Comparison of ENCODE assay signal across 20 mouse cellular contexts in genomic region chr6:134443925-134444324, GRCm38 (mm10). TPM values are rescaled to one million over a fixed set of nuclear protein-coding genes. Genes with fewer than 3 reads are reported as not detected.
DNase-seq lines count a peak whose midpoint lies in the region; ATAC-seq and TF ChIP-seq lines count a peak whose summit lies in the region.
"Had no signal": no experiment of that assay in that cellular context is flagged by ENCODE, and none has a peak within 500 bp of the region (broad histone marks: within the 10 kb centered on the region; RNA-seq: fewer than 3 reads in every experiment).

No protein-coding gene starts in this region.

- H3K4me2 ChIP-seq in liver, embryonic 15.5 days = no peak overlapping the region
- no peak overlapping the region for H3K4me2 ChIP-seq in stomach, embryonic 14.5 days (replicated peaks; ENCODE audit: low read depth, low read length)
- H3K4me2 ChIP-seq: embryonic facial prominence, embryonic 12.5 days; forebrain, embryonic 15.5 days; liver, embryonic 13.5 days; midbrain, embryonic 13.5 days; neural tube, embryonic 12.5 days had no signal

- TF ChIP-seq CTCF in embryonic fibroblast, embryonic 13.5 days (IDR thresholded peaks at IDR 0.05; ENCODE audit: borderline replicate concordance, insufficient read depth, low read length) = no peak

- no peak for TF ChIP-seq POLR2A in embryonic fibroblast, embryonic 13.5 days (IDR thresholded peaks at IDR 0.05; ENCODE audit: low read depth, low read length)

- WGBS in liver, embryonic 15.5 days (ENCODE audit: insufficient replicate concordance) = 67% methylated on average over 5 of the region's 5 CpGs
- 83% methylated on average over 5 of the region's 5 CpGs for WGBS in embryonic facial prominence, embryonic 10.5 days
- WGBS in stomach, embryonic 14.5 days = 32% methylated on average over 5 of the region's 5 CpGs

- H3K36me3 ChIP-seq in liver, embryonic 15.5 days (replicated peaks) = peaks cover 14% of the 10 kb centered on the region
- H3K36me3 ChIP-seq in embryonic facial prominence, embryonic 10.5 days (replicated peaks) = peaks cover 38% of the 10 kb centered on the region
- no peaks in the 10 kb centered on the region; the same call in 1 of the 2 replicates for H3K36me3 ChIP-seq in stomach, embryonic 14.5 days (ENCODE audit: control insufficient read depth, insufficient read depth, low read length)

- no peaks in the 10 kb centered on the region for H3K9me3 ChIP-seq in liver, embryonic 15.5 days (replicated peaks)
- H3K9me3 ChIP-seq in embryonic facial prominence, embryonic 10.5 days = no peaks in the 10 kb centered on the region; the same call in 1 of the 2 replicates
- no peaks in the 10 kb centered on the region for H3K9me3 ChIP-seq in stomach, embryonic 14.5 days (ENCODE audit: control insufficient read depth, low read depth, low read length)
- H3K9me3 ChIP-seq: embryonic facial prominence, embryonic 12.5 days; forebrain, embryonic 15.5 days; liver, embryonic 13.5 days; midbrain, embryonic 13.5 days; neural tube, embryonic 12.5 days had no signal

- H3K27ac ChIP-seq in liver, embryonic 15.5 days (replicated peaks) = 0 out of 2 replicates have a peak overlapping the region, but pooled peaks have one; percentile 39
- 0 out of 2 replicates have a peak overlapping the region, but pooled peaks have one; percentile 7 for H3K27ac ChIP-seq in embryonic facial prominence, embryonic 10.5 days (replicated peaks)
- peak overlapping the region; percentile 93 for H3K27ac ChIP-seq in embryonic fibroblast, embryonic 13.5 days (ENCODE audit: insufficient read depth, low read length)
- H3K27ac ChIP-seq in stomach, embryonic 14.5 days (ENCODE audit: low read length) = peak overlapping the region; percentile 80
- H3K27ac ChIP-seq: embryonic facial prominence, embryonic 12.5 days; forebrain, embryonic 15.5 days; heart, adult 2 months; midbrain, embryonic 13.5 days; neural tube, embryonic 12.5 days had no signal

- H3K9ac ChIP-seq in liver, embryonic 15.5 days = no peak overlapping the region
- no peak overlapping the region for H3K9ac ChIP-seq in stomach, embryonic 14.5 days (replicated peaks; ENCODE audit: low read depth, low read length)
- H3K9ac ChIP-seq: embryonic facial prominence, embryonic 12.5 days; forebrain, embryonic 15.5 days; liver, embryonic 13.5 days; midbrain, embryonic 13.5 days; neural tube, embryonic 12.5 days had no signal

- H3K4me3 ChIP-seq in liver, embryonic 15.5 days (replicated peaks) = no peak overlapping the region
- no peak overlapping the region for H3K4me3 ChIP-seq in embryonic facial prominence, embryonic 10.5 days
- H3K4me3 ChIP-seq in embryonic fibroblast, embryonic 13.5 days (ENCODE audit: insufficient read depth, low read length) = no peak overlapping the region
- no peak overlapping the region for H3K4me3 ChIP-seq in stomach, embryonic 14.5 days (ENCODE audit: low read depth, low read length)
- H3K4me3 ChIP-seq: embryonic facial prominence, embryonic 12.5 days; forebrain, embryonic 15.5 days; heart, adult 2 months; liver, embryonic 13.5 days; midbrain, embryonic 13.5 days; neural tube, embryonic 12.5 days had no signal

- DNase-seq in liver = no peak
- no peak for DNase-seq in embryonic facial prominence, embryonic 10.5 days (ENCODE audit: low spot score)
- no peak for DNase-seq in right cerebral cortex, postnatal 36 days (ENCODE audit: low spot score in 2 of 2)
- DNase-seq in urinary bladder, postnatal 36 days (ENCODE audit: low spot score in 2 of 2) = no peak
- DNase-seq: adrenal gland, adult 8-10 months; cerebellum, adult 9-10 months; gastrocnemius, postnatal 25 days; heart, adult 2 months; left cerebral cortex, postnatal 4 days; liver, embryonic 13.5 days; right cerebral cortex, adult 18-20 months; spleen, adult 18-20 months had no signal

- H3K4me1 ChIP-seq in liver, embryonic 15.5 days (replicated peaks) = 0 out of 2 replicates have a peak, but pooled peaks cover 4% of the 10 kb centered on the region
- peaks cover 28% of the 10 kb centered on the region for H3K4me1 ChIP-seq in embryonic facial prominence, embryonic 10.5 days
- peaks cover 25% of the 10 kb centered on the region for H3K4me1 ChIP-seq in embryonic fibroblast, embryonic 13.5 days (ENCODE audit: control insufficient read depth, insufficient read depth, low read length)
- H3K4me1 ChIP-seq in stomach, embryonic 14.5 days (ENCODE audit: control insufficient read depth, insufficient read depth, low read length) = peaks cover 17% of the 10 kb centered on the region; the same call in 1 of the 2 replicates

- H3K27me3 ChIP-seq in liver, embryonic 15.5 days = no peaks in the 10 kb centered on the region
- H3K27me3 ChIP-seq in embryonic facial prominence, embryonic 10.5 days (replicated peaks; ENCODE audit: low read depth, poor library complexity, severe bottlenecking) = no peaks in the 10 kb centered on the region
- no peaks in the 10 kb centered on the region for H3K27me3 ChIP-seq in stomach, embryonic 14.5 days (ENCODE audit: control insufficient read depth, insufficient read depth, low read length)
- H3K27me3 ChIP-seq: embryonic facial prominence, embryonic 12.5 days; forebrain, embryonic 15.5 days; midbrain, embryonic 13.5 days; neural tube, embryonic 12.5 days; Patski had no signal

- no peak for ATAC-seq in liver, embryonic 15.5 days (ENCODE audit: insufficient read depth)
- ATAC-seq in stomach, embryonic 14.5 days (ENCODE audit: insufficient number of reproducible peaks, insufficient read depth, low FRiP score, low read depth) = no peak
- ATAC-seq: forebrain, embryonic 15.5 days; midbrain, embryonic 13.5 days; Patski had no signal

RNA-seq across cellular contexts. Expression of gene Bcl2l14, which starts 47.8 kb away (rescaled TPM):
- 0.14 and 0.16 TPM in 2 replicates for polyA plus RNA-seq in liver, embryonic 15.5 days (2015; fragmentation: Nextera tagmentation; extraction: Ambion mirVana)
- polyA plus RNA-seq in embryonic facial prominence, embryonic 10.5 days (2016; fragmentation: Nextera tagmentation; extraction: Ambion mirVana) = 0.47 and 0.74 TPM in 2 replicates
- polyA plus RNA-seq in embryonic fibroblast, embryonic 13.5 days (2011; ENCODE audit: insufficient read length, low read depth, missing spikeins) = not detected in 2 replicates
- polyA plus RNA-seq in stomach, embryonic 14.5 days (2014; fragmentation: Nextera tagmentation; extraction: Ambion mirVana) = 12.3 and 12.9 TPM in 2 replicates
- polyA plus RNA-seq: forebrain, embryonic 15.5 days; midbrain, embryonic 13.5 days; Patski had no signal

Comparison
In these comparisons a context has a peak if more than half of its experiments do, and no peak if none do; other contexts are left out.
1. H3K27ac ChIP-seq: peak in every context shown above with its lines; median percentile 93 in embryonic fibroblast, embryonic 13.5 days; 80 in stomach, embryonic 14.5 days; 39 in liver, embryonic 15.5 days; 7 in embryonic facial prominence, embryonic 10.5 days.